Mouse (Mus musculus) embryonic fibroblast, embryonic 13.5 days (primary cell): ENCODE data around the gene Hnrnpa3. TPM values are rescaled to one million over a fixed set of nuclear protein-coding genes. Genes with fewer than 3 reads are reported as not detected.
"Not testable (repeated sequence)": the region's sequence is repeated elsewhere in the genome, so short reads cannot be mapped to it uniquely, and the experiment has no call there.

ENCODE experiments used
- H3K27ac ChIP-seq: 2 replicates; pipeline ENCODE4 v1.5.1; 2012; ENCODE audit warnings: low read length, control low read depth, inconsistent platforms; ENCODE audit not compliant: insufficient read depth
- H3K4me1 ChIP-seq: 2 replicates; pipeline ENCODE4 v1.6.1; 2011; ENCODE audit warnings: low read length; ENCODE audit not compliant: control insufficient read depth, insufficient read depth
- H3K4me3 ChIP-seq: 2 replicates; pipeline ENCODE4 v1.5.1; 2011; ENCODE audit warnings: mild to moderate bottlenecking, control low read depth, low read length; ENCODE audit not compliant: insufficient read depth
- CTCF ChIP-seq: IDR thresholded peaks from 2 replicates; pipeline ENCODE4 v1.5.1; 2011; ENCODE audit warnings: mild to moderate bottlenecking, control low read depth, low read length, moderate library complexity, borderline replicate concordance; ENCODE audit not compliant: insufficient read depth
- POLR2A ChIP-seq: IDR thresholded peaks from 2 replicates; pipeline ENCODE4 v1.6.1; 2011; ENCODE audit warnings: low read depth, mild to moderate bottlenecking, control low read depth, low read length, moderate library complexity
- polyA plus RNA-seq: library from polyadenylated mRNA; stranded (reverse); fragments of >200 nt; gene quantifications from 2 replicates; pipeline ENCODE4 v1.2.4, GENCODE M21; 2011; ENCODE audit warnings: low read depth; ENCODE audit not compliant: missing spikeins, insufficient read length

Gene Hnrnpa3
- polyA plus RNA-seq: 192 and 279 TPM in 2 replicates

- TF ChIP-seq CTCF (no peak), POLR2A (peak; percentile 74)
- Histone ChIP-seq H3K4me3 (peak within 1 kb of the TSS; percentile 99), H3K27ac (peak within 1 kb of the TSS; percentile 95), H3K4me1 (peaks cover 5% of the 10 kb centered on the region)
Observed at GRCm38 (mm10) chr2:75658727-75659628, at the start of gene Hnrnpa3. Gene Hnrnpa3, plus strand, starts transcription at chr2:75659261.

DNA sequence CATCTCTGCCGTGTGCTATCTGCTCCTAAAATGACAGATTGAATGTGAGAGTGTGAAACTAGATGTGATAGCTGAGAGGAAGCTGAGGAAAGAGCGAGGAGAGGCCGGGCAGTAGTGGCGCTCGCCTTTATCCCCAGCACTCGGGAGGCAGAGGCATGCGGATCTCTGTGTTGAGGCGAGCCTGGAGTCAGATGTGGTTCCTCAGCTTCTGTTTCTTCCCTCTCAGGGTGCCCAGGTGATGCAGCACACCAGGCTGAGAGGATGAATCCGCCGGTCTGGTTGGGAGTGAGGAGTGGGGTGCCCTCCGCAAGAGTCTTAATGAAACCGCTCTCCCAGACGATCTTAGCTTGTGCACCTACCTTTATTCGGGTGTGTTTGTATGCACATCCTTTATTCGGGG lies 49.1 kb upstream of the Hnrnpa3 start:
- TF ChIP-seq CTCF: no peak
- no peak for TF ChIP-seq POLR2A
- Histone ChIP-seq H3K27ac (peak overlapping the region; percentile 94), H3K4me3 (no peak overlapping the region), H3K4me1 (peaks cover 15% of the 10 kb centered on the region; the same call in 1 of the 2 replicates)

GRCm38 (mm10) chr2:75610602-75611001 lies 48.5 kb upstream of the Hnrnpa3 start:
- H3K27ac ChIP-seq: peak overlapping the region; percentile 94; the same call in 1 of the 2 replicates
- H3K4me3 ChIP-seq: not testable (repeated sequence)
- H3K4me1 ChIP-seq: peaks cover 15% of the 10 kb centered on the region; the same call in 1 of the 2 replicates

GRCm38 (mm10) chr2:75611041-75611805 lies 47.8 kb upstream of the Hnrnpa3 start:
- no peak overlapping the region for H3K27ac ChIP-seq
- peaks cover 15% of the 10 kb centered on the region; the same call in 1 of the 2 replicates for H3K4me1 ChIP-seq
- no peak overlapping the region for H3K4me3 ChIP-seq
- TF ChIP-seq CTCF (no peak), POLR2A (no peak)

GRCm38 (mm10) chr2:75612006-75612405 lies 47.1 kb upstream of the Hnrnpa3 start:
- H3K4me1 ChIP-seq: peaks cover 15% of the 10 kb centered on the region; the same call in 1 of the 2 replicates
- no peak overlapping the region for H3K4me3 ChIP-seq
- no peak overlapping the region for H3K27ac ChIP-seq
- TF ChIP-seq POLR2A (no peak), CTCF (no peak)

- peaks cover 15% of the 10 kb centered on the region; the same call in 1 of the 2 replicates for H3K4me1 ChIP-seq
- H3K27ac ChIP-seq: peak overlapping the region; percentile 79
- H3K4me3 ChIP-seq: no peak overlapping the region
- TF ChIP-seq POLR2A (no peak), CTCF (no peak)
Observed at GRCm38 (mm10) chr2:75612981-75613567, 46.0 kb upstream of the Hnrnpa3 start.

DNA sequence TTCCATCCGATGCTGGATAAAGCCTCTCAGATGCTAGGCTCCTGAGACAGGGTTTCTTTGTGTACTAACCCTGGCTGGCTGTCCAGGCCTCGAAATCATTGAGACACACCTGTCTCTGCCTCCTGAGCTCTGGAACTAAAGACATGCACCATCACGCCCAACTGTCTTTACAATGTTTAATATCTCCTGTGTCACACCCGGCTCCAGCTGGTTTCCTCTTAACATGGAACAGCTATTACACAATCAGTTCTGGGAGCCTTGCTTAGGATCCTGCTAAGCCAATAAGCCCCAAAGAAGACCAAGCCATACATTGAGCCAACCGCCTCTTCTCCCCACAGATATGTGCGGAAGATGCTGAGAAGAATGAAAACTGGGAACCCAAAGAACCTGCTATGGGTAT lies 44.5 kb upstream of the Hnrnpa3 start:
- TF ChIP-seq POLR2A: no peak
- H3K4me3 ChIP-seq: no peak overlapping the region
- peaks cover 11% of the 10 kb centered on the region; the same call in 1 of the 2 replicates for H3K4me1 ChIP-seq
- H3K27ac ChIP-seq: no peak overlapping the region

GRCm38 (mm10) chr2:75616911-75617310 lies 42.1 kb upstream of the Hnrnpa3 start:
- Histone ChIP-seq H3K4me1 (peaks cover 6% of the 10 kb centered on the region; the same call in 1 of the 2 replicates), H3K4me3 (no peak overlapping the region), H3K27ac (no peak overlapping the region)
- TF ChIP-seq POLR2A: no peak
- no peak for TF ChIP-seq CTCF

GRCm38 (mm10) chr2:75618712-75619111 lies 40.3 kb upstream of the Hnrnpa3 start:
- no peak overlapping the region; the same call in 1 of the 2 replicates for H3K27ac ChIP-seq

More at GRCm38 (mm10) chr2:75618712-75619111, 40.3 kb upstream of the Hnrnpa3 start:
- H3K4me3 ChIP-seq: no peak overlapping the region
- H3K4me1 ChIP-seq: peaks cover 3% of the 10 kb centered on the region; the same call in 1 of the 2 replicates
- TF ChIP-seq CTCF: no peak
- no peak for TF ChIP-seq POLR2A
